Mouse (Mus musculus): ENCODE results near the gene Mmel1. TPM values are rescaled to one million over a fixed set of nuclear protein-coding genes. Genes with fewer than 3 reads are reported as not detected.

Mmel1 gene
- total RNA-seq, 2 experiments from 2014 or later: 0.41 to 0.84 TPM

GRCm38 (mm10) chr4:154853881-154854280, 15.5 kb upstream of the Mmel1 start:
- Histone ChIP-seq H3K4me3 (no peak overlapping the region), H3K27ac (no peak overlapping the region)
- DNase-seq (ENCODE audit: extremely low spot score in 1 of 2, low spot score in 2 of 2): no peak
- TF ChIP-seq CTCF (IDR thresholded peaks at IDR 0.05): no peak
- intact Hi-C loops (cut with DNase I): no loop called here

GRCm38 (mm10) chr4:154854676-154855345, 14.6 kb upstream of the Mmel1 start:
- TF ChIP-seq CTCF (IDR thresholded peaks at IDR 0.05): no peak
- Histone ChIP-seq H3K4me3 (peak overlapping the region; percentile 60), H3K27ac (peak overlapping the region; percentile 92; the same call in 1 of the 2 replicates)
- no peak for DNase-seq (ENCODE audit: extremely low spot score in 1 of 2, low spot score in 2 of 2)
- intact Hi-C loops (cut with DNase I): no loop called here

GRCm38 (mm10) chr4:154855721-154856479, 13.5 kb upstream of the Mmel1 start:
- intact Hi-C loops (cut with DNase I): no loop called here
- DNase-seq (ENCODE audit: extremely low spot score in 1 of 2, low spot score in 2 of 2): peak; percentile 94 to 95
- peak; percentile 65 for TF ChIP-seq CTCF (IDR thresholded peaks at IDR 0.05)

GRCm38 (mm10) chr4:154856480-154856837, 12.9 kb upstream of the Mmel1 start:
- peak overlapping the region; percentile 60 for H3K4me3 ChIP-seq
- TF ChIP-seq CTCF (IDR thresholded peaks at IDR 0.05): no peak; the same call in 1 of the 2 replicates
- peak overlapping the region; percentile 92 for H3K27ac ChIP-seq
- intact Hi-C loops (cut with DNase I): no loop called here
- DNase-seq (ENCODE audit: extremely low spot score in 1 of 2, low spot score in 2 of 2): no peak

More at GRCm38 (mm10) chr4:154855721-154856479, 13.5 kb upstream of the Mmel1 start:
- peak overlapping the region; percentile 92 for H3K27ac ChIP-seq
- H3K4me3 ChIP-seq: peak overlapping the region; percentile 60

GRCm38 (mm10) chr4:154856882-154857281, 12.5 kb upstream of the Mmel1 start:
- peak; percentile 24 for TF ChIP-seq CTCF (IDR thresholded peaks at IDR 0.05)
- DNase-seq (ENCODE audit: extremely low spot score in 1 of 2, low spot score in 2 of 2): no peak
- H3K27ac ChIP-seq: no peak overlapping the region
- intact Hi-C loops (cut with DNase I): no loop called here
- peak overlapping the region; percentile 60 for H3K4me3 ChIP-seq

GRCm38 (mm10) chr4:154857366-154858240, 11.8 kb upstream of the Mmel1 start:
- TF ChIP-seq CTCF (IDR thresholded peaks at IDR 0.05): no peak
- no peak overlapping the region for H3K27ac ChIP-seq
- intact Hi-C loops (cut with DNase I): no loop called here

GRCm38 (mm10) chr4:154858601-154859000, 10.8 kb upstream of the Mmel1 start:
- no peak for DNase-seq (ENCODE audit: extremely low spot score in 1 of 2, low spot score in 2 of 2)
- Histone ChIP-seq H3K4me3 (no peak overlapping the region), H3K27ac (no peak overlapping the region)
- no peak for TF ChIP-seq CTCF (IDR thresholded peaks at IDR 0.05)
- intact Hi-C loops (cut with DNase I): no loop called here

More at GRCm38 (mm10) chr4:154857366-154858240, 11.8 kb upstream of the Mmel1 start:
- DNase-seq (ENCODE audit: extremely low spot score in 1 of 2, low spot score in 2 of 2): no peak
- no peak overlapping the region for H3K4me3 ChIP-seq

- Histone ChIP-seq H3K4me3 (no peak overlapping the region), H3K27ac (no peak overlapping the region)
- TF ChIP-seq CTCF (IDR thresholded peaks at IDR 0.05): no peak
- intact Hi-C loops (cut with DNase I): no loop called here
- no peak for DNase-seq (ENCODE audit: extremely low spot score in 1 of 2, low spot score in 2 of 2)
Measured at GRCm38 (mm10) chr4:154861967-154862366, 7.4 kb upstream of the Mmel1 start.

- no peak for DNase-seq (ENCODE audit: extremely low spot score in 1 of 2, low spot score in 2 of 2)
- H3K27ac ChIP-seq: no peak overlapping the region
- H3K4me3 ChIP-seq: no peak overlapping the region
- TF ChIP-seq CTCF (IDR thresholded peaks at IDR 0.05): no peak
- intact Hi-C loops (cut with DNase I): no loop called here
Measured at GRCm38 (mm10) chr4:154863436-154863935, 5.9 kb upstream of the Mmel1 start.

- Histone ChIP-seq H3K27ac (peak overlapping the region; percentile 66; the same call in 1 of the 2 replicates), H3K4me3 (peak overlapping the region; percentile 46)
- intact Hi-C loops (cut with DNase I): no loop called here
- peak; percentile 84 to 87 for DNase-seq (ENCODE audit: extremely low spot score in 1 of 2, low spot score in 2 of 2)
- peak; percentile 55 for TF ChIP-seq CTCF (IDR thresholded peaks at IDR 0.05)
Measured at GRCm38 (mm10) chr4:154864271-154864771, 5.1 kb upstream of the Mmel1 start.
